Mouse (Mus musculus): ENCODE measurements at regions not wholly inside any gene's neighbourhood (a gene's known extent, or its start where the extent isn't known, plus 50 kb on each side); places are given as distances from the start of the nearest gene placed in this dataset.
A peak's percentile ranks its signal among the peaks of the same experiment; 100 is the strongest.
"Not testable (repeated sequence)": the region's sequence is repeated elsewhere in the genome, so short reads cannot be mapped to it uniquely, and the experiment has no call there.

- DNase-seq = no peak
These were observed 121.4 kb upstream of the Slc1a3 start for GRCm38 (mm10) chr15:8831720-8832620.

GRCm38 (mm10) chr15:8824861-8825260 lies 114.3 kb upstream of the Slc1a3 start:
- DNase-seq = no peak

DNA sequence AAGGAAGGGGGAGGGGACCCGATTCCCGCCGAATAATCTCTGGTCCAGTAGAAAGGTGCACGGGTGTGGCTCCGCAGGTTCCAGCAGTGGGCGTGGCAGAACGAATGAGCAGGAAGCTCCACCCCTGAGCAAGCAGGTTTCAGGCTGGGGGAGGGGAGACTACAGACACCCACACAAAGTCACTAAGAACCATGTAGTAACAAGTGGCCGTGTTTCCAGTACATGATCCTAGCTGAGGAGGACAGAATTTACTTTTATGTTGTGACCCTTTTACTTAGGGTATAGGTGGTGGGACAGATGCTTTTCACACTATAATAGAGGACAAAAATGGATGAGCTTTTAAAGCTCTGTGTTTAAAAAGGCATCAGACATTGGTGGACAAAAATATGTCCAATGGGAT lies 112.2 kb upstream of the Slc1a3 start:
- not testable (repeated sequence) for DNase-seq

DNA sequence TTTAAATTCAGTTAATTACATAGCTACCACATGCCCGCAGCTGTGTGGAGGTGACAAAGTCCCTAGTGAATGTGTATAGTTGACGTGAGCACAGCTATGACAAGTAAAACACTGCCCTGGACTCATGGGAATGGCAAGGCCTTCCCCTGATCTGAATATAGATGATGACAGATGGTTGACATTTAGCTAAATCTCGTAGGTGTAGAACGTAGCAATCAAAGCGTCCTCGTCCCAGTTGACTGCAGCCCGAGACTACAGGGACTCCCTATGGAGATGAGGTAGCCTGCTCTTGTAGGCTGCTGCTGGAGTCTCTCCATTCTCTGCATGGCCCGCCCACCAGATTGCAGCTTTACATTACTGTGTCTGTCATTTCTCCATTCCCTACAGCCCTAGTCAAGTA lies 107.0 kb upstream of the Slc1a3 start:
- DNase-seq = no peak

DNA sequence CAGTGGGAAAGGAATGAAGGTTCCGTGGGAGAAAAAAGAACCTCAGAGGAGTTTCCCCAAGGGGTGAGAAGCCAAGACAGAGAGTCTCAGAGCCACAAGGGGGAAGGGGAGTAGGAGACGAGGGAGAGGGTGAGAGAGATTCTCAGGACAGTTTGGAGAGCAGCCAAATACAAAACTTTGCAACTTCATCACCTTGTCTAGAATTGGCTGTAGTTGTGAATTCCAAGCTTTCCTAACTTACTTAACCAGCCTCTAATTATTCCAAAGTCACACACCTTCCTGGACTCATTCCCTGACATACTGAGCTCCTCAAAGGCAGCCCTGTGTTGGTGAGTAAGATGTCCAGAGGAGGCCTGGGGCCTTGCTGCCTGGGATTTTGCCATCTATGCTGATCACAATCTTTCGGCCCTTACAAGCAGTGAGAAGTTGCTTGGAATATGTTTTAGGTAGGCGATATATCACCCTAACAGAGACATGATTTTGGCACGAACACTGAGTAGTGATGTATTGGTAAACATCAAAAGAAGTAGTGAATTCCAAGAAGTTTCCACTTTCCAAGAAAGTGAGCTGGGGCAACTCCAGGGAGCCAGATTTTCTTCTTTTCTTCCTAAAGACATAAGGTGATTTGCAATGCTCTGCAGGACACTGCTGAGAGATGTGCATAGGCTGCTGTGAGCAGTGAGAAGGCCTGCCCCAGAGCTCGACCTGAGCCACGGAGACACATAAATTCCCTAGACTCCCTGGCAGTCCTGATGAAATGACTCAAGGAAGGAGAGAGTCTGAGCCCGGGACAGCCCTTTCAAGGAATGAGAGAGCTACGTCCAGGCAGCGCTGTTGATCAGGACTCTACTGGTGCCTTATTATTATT lies 106.2 kb upstream of the Slc1a3 start:
- DNase-seq = no peak

DNA sequence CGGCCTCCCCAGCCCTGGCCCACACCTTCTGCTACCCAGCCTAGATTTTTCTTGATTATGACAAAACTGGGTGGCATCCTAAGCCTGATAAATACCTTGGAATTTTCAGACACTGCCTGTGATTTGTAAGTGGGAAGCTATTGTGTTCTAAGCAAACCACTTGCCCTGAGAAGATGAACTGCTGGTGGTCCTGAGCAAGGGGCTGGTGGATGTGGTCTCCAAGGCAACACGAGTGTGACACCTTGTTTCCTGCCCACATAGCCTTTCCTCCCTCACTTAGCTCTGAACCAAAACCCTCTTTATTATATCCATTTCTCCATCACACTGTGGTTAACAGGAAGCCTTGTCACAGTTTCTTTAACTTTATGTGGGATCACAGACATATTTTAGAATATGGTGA lies 105.4 kb upstream of the Slc1a3 start:
- DNase-seq = no peak

DNA sequence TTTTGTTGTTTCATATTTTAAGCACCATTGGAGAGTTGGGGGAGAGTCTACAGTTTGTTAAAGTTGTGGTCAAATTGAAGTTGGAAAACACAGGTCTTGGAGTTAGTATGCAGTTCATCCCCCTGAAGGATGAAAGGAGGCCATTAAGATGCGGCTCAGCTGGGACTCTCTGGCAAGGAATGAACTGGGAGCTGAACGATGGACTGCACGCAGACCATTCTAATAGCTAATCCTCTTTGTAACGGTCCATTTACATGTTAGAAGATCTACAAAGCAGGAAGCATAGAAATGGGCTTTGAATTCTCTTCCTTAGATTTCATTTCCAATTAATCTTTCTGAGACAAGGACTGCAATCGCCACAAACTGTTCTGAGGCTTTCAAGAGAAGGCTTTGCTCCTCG lies 104.7 kb upstream of the Slc1a3 start:
- no peak for DNase-seq

- peak; percentile 44 for DNase-seq
These were observed 95.8 kb upstream of the Slc1a3 start for GRCm38 (mm10) chr15:8806354-8806753.

DNA sequence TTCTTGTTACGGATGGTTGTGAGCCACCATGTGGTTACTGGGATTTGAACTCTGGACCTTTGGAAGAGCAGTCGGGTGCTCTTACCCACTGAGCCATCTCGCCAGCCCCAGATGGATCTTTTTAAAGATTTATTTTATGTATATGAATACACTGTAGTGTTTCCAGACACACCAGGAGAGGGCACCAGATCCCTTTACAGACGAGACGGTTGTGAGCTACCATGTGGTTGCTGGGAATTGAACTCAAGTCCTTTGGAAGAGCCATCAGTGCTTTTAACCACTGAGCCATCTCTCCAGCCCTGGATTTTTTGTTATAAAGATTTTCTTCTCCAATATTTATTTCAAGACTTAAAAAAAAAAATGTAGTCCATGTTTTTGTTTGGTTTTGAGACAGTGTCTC lies 95.0 kb upstream of the Slc1a3 start:
- DNase-seq = not testable (repeated sequence)

GRCm38 (mm10) chr15:8802058-8802457 lies 91.5 kb upstream of the Slc1a3 start:
- no peak for DNase-seq

GRCm38 (mm10) chr15:8797015-8797414 lies 86.5 kb upstream of the Slc1a3 start:
- DNase-seq = no peak

- DNase-seq = no peak
These were observed 81.5 kb upstream of the Slc1a3 start for GRCm38 (mm10) chr15:8792106-8792505.

GRCm38 (mm10) chr15:8789924-8790323 lies 79.4 kb upstream of the Slc1a3 start:
- DNase-seq = no peak

GRCm38 (mm10) chr15:8789000-8789399 lies 78.4 kb upstream of the Slc1a3 start:
- no peak for DNase-seq

DNA sequence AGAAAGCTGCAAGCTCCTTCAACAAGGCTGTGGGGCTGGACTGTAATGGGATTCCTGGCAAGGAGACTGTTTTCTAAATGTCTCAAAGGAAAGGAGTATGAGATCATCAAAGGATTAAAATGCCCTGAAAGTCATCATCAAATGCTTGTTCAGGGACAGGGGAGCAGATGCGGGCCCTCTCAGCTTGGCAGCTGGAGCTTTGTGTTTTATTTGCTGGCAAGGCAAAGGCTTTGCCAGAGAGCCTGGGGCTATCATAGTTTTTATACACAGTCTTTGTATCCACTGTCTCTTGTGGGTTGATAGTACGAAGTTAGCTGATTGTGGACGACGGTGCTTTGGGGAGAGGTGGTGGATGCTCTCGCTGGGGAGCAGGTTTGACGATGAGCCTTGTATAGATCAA lies 75.0 kb upstream of the Slc1a3 start:
- DNase-seq = no peak

- DNase-seq = no peak
These were observed 73.0 kb upstream of the Slc1a3 start for GRCm38 (mm10) chr15:8783567-8783966.

DNA sequence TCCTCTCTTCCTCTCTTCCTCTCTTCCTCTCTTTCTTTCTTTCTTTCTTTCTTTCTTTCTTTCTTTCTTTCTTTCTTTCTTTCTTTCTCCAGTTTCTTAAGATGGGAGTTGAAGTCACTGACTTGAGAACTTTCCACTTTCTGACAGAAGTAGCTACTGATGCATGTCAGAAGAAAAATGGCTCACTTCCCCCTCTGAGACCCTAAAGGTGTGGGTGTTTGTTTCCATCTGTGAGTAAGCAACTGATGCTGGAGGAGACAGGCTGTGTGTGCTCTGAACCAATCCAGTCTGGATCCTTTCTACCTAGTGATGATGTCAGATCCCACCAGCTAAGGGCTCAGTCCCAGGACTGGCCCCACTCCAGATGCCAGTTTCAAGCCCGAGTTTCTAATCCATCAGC lies 72.5 kb upstream of the Slc1a3 start:
- no peak for DNase-seq

- peak; percentile 12 for DNase-seq
These were observed 71.6 kb upstream of the Slc1a3 start for GRCm38 (mm10) chr15:8782131-8782507.

- DNase-seq = peak; percentile 60
These were observed 70.9 kb upstream of the Slc1a3 start for GRCm38 (mm10) chr15:8781159-8782130.

DNA sequence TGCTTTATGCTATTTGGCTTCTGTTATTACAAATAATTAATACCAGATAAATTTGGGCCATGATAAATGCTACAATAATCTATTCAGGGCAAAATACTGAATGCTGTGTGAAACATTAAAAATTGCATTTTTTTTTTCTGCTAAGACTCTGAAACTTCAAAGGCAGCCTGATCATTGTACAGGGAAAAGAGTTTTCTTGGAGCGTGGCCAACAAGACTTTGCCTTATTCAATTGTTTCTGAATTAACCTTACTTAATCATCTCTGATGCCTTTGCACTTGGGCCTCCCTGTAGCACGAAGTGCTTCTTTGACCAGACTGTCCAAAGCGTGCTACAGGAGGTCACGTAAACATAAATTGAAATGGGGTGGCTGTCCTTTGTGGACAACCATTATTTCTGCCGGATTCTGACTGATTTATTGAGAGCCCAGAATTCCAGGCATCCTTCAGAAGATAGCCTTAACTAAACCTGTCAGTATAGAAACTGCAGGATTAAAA lies 69.9 kb upstream of the Slc1a3 start:
- peak; percentile 15 for DNase-seq

GRCm38 (mm10) chr15:8767624-8768571 lies 57.3 kb upstream of the Slc1a3 start:
- no peak for DNase-seq

Measured in embryo, embryonic 11 days (tissue).